Mouse (Mus musculus) limb, embryonic 15.5 days (tissue): ENCODE data around the gene Zfp831. TPM values are rescaled to one million over a fixed set of nuclear protein-coding genes. Genes with fewer than 3 reads are reported as not detected.

ENCODE experiments used
- ATAC-seq: fragments of 200-750 bp; cut with Nextera tagmentation; 2 replicates; pipeline ENCODE4 v1.8.0; 2017; ENCODE audit warnings: low read depth, moderate TSS enrichment; ENCODE audit not compliant: insufficient number of reproducible peaks, low FRiP score, low TSS enrichment
- H3K27ac ChIP-seq: fragments of 300-500 bp; sonication (generic); 2 replicates; pipeline ENCODE4 v1.5.1; 2015; ENCODE audit warnings: moderate library complexity, mild to moderate bottlenecking, inconsistent platforms
- H3K27me3 ChIP-seq: fragments of 300-500 bp; sonication (generic); 2 replicates; pipeline ENCODE4 v1.6.1; 2015; ENCODE audit warnings: inconsistent platforms
- H3K36me3 ChIP-seq: fragments of 300-500 bp; sonication (generic); 2 replicates; pipeline ENCODE4 v1.6.1; 2015; ENCODE audit warnings: inconsistent platforms
- H3K4me1 ChIP-seq: fragments of 300-500 bp; sonication (generic); 2 replicates; pipeline ENCODE4 v1.6.1; 2015; ENCODE audit warnings: inconsistent platforms
- H3K4me2 ChIP-seq: fragments of 300-500 bp; sonication (generic); 2 replicates; pipeline ENCODE4 v1.6.1; 2015; ENCODE audit warnings: mild to moderate bottlenecking, inconsistent platforms
- H3K4me3 ChIP-seq: fragments of 300-500 bp; sonication (generic); 2 replicates; pipeline ENCODE4 v1.5.1; 2015; ENCODE audit warnings: mild to moderate bottlenecking, inconsistent platforms
- H3K9ac ChIP-seq: fragments of 300-500 bp; sonication (generic); 2 replicates; pipeline ENCODE4 v1.6.1; 2015; ENCODE audit warnings: inconsistent platforms
- H3K9me3 ChIP-seq: fragments of 300-500 bp; sonication (generic); 2 replicates; pipeline ENCODE4 v1.6.1; 2016; ENCODE audit warnings: inconsistent platforms
- WGBS: fragments of 180-500 bp; shearing (Covaris S2); methylation state at CpG from one replicate; pipeline ENCODE4 v1.1.7; 2015; 5-methylcytosine and 5-hydroxymethylcytosine counted together
- polyA plus RNA-seq: library from polyadenylated mRNA; unstranded; fragments of >200 nt; fragmentation: Nextera tagmentation; extraction: Ambion mirVana; gene quantifications from 2 replicates; pipeline ENCODE4 v1.2.1, GENCODE M21; 2015

Gene Zfp831
- polyA plus RNA-seq, 1 experiment from 2014 or later, result not detected

GRCm38 (mm10) chr2:174753197-174753596 lies 109.9 kb downstream of the Zfp831 start:
- ATAC-seq, result no peak
- no peak overlapping the region for H3K9ac ChIP-seq
- no peak overlapping the region for H3K4me3 ChIP-seq
- WGBS, result 94% methylated on average over 1 of the region's 1 CpGs
- no peaks in the 10 kb centered on the region for H3K36me3 ChIP-seq
- H3K27ac ChIP-seq, result no peak overlapping the region
- H3K27me3 ChIP-seq, result no peaks in the 10 kb centered on the region
- no peaks in the 10 kb centered on the region for H3K9me3 ChIP-seq
- no peak overlapping the region for H3K4me2 ChIP-seq
- H3K4me1 ChIP-seq, result 0 out of 2 replicates have a peak, but pooled peaks cover 3% of the 10 kb centered on the region

GRCm38 (mm10) chr2:174754231-174754630 lies 110.9 kb downstream of the Zfp831 start:
- ATAC-seq, result no peak
- WGBS, result 32% methylated on average over 1 of the region's 1 CpGs
- Histone ChIP-seq H3K27ac (no peak overlapping the region), H3K9me3 (no peaks in the 10 kb centered on the region), H3K27me3 (no peaks in the 10 kb centered on the region), H3K4me1 (0 out of 2 replicates have a peak, but pooled peaks cover 3% of the 10 kb centered on the region), H3K36me3 (no peaks in the 10 kb centered on the region), H3K4me3 (no peak overlapping the region), H3K9ac (no peak overlapping the region), H3K4me2 (no peak overlapping the region)

GRCm38 (mm10) chr2:174759189-174759588 lies 115.9 kb downstream of the Zfp831 start:
- no peak overlapping the region for H3K27ac ChIP-seq
- ATAC-seq, result no peak
- WGBS, result 83% methylated on average over 4 of the region's 4 CpGs

More at GRCm38 (mm10) chr2:174759189-174759588, 115.9 kb downstream of the Zfp831 start:
- Histone ChIP-seq H3K36me3 (no peaks in the 10 kb centered on the region), H3K4me2 (no peak overlapping the region), H3K4me1 (peaks cover 29% of the 10 kb centered on the region), H3K9me3 (no peaks in the 10 kb centered on the region), H3K4me3 (no peak overlapping the region), H3K9ac (no peak overlapping the region), H3K27me3 (no peaks in the 10 kb centered on the region)

Other genes starting within 250 kb of the Zfp831 start
- 94.3 and 107 TPM in 2 replicates for gene Nelfcd, start 227.7 kb upstream of the Zfp831 start, polyA plus RNA-seq
- gene Ctsz, start 204.5 kb upstream of the Zfp831 start, polyA plus RNA-seq, result 226 and 260 TPM in 2 replicates
- gene Tubb1, start 192.8 kb upstream of the Zfp831 start, polyA plus RNA-seq, result 0.92 and 2.4 TPM in 2 replicates
- gene Atp5e, start 179.4 kb upstream of the Zfp831 start, polyA plus RNA-seq, result 611 and 723 TPM in 2 replicates
- gene Prelid3b, start 170.5 kb upstream of the Zfp831 start, polyA plus RNA-seq, result 113 and 135 TPM in 2 replicates
- gene Edn3, start 117.1 kb downstream of the Zfp831 start, polyA plus RNA-seq, result 19.8 and 20.7 TPM in 2 replicates